Mouse (Mus musculus) limb, embryonic 10.5 days (tissue): ENCODE data around the gene Col4a3bp. TPM values are rescaled to one million over a fixed set of nuclear protein-coding genes. Genes with fewer than 3 reads are reported as not detected.

Source experiments
- DNase-seq: peaks from one replicate; pipeline ENCODE4 v3.0.0-alpha.2; 2017; ENCODE audit warnings: low spot score
- H3K27ac ChIP-seq: fragments of 300-500 bp; sonication (generic); 2 replicates; pipeline ENCODE4 v1.5.1; 2016; ENCODE audit warnings: mild to moderate bottlenecking
- H3K27me3 ChIP-seq: fragments of 300-500 bp; sonication (generic); 2 replicates; pipeline ENCODE4 v1.6.1; 2016; ENCODE audit warnings: low read depth, mild to moderate bottlenecking; ENCODE audit not compliant: poor library complexity, severe bottlenecking
- H3K36me3 ChIP-seq: fragments of 300-500 bp; sonication (generic); 2 replicates; pipeline ENCODE4 v1.6.1; 2016; ENCODE audit warnings: mild to moderate bottlenecking, moderate library complexity
- H3K4me1 ChIP-seq: fragments of 300-500 bp; sonication (generic); 2 replicates; pipeline ENCODE4 v1.6.1; 2016
- H3K4me3 ChIP-seq: fragments of 300-500 bp; sonication (generic); 2 replicates; pipeline ENCODE4 v1.5.1; 2016; ENCODE audit warnings: mild to moderate bottlenecking, moderate library complexity
- H3K9me3 ChIP-seq: fragments of 300-500 bp; sonication (generic); replicated peaks from 2 replicates; pipeline ENCODE4 v1.6.1; 2016; ENCODE audit warnings: mild to moderate bottlenecking
- WGBS: fragments of 180-500 bp; shearing (Covaris S2); methylation state at CpG from one replicate; pipeline ENCODE4 v1.1.7; 2016; 5-methylcytosine and 5-hydroxymethylcytosine counted together
- polyA plus RNA-seq: library from polyadenylated mRNA; unstranded; fragments of >200 nt; fragmentation: Nextera tagmentation; extraction: Ambion mirVana; gene quantifications from 2 replicates; pipeline ENCODE4 v1.2.1, GENCODE M21; 2016

Col4a3bp gene
- polyA plus RNA-seq, 1 experiment from 2014 or later, result 6.9 TPM

- Histone ChIP-seq H3K27me3 (no peaks in the 10 kb centered on the region), H3K4me3 (no peak overlapping the region), H3K27ac (no peak overlapping the region), H3K36me3 (peaks cover 3% of the 10 kb centered on the region), H3K9me3 (no peaks in the 10 kb centered on the region), H3K4me1 (peaks cover 16% of the 10 kb centered on the region)
- WGBS, result 79% methylated on average over 2 of the region's 2 CpGs
- DNase-seq, result no peak
Measured at GRCm38 (mm10) chr13:96544506-96544905, 2.1 kb downstream of the Col4a3bp start.

- Histone ChIP-seq H3K27me3 (no peaks in the 10 kb centered on the region), H3K36me3 (peaks cover 7% of the 10 kb centered on the region), H3K4me3 (no peak overlapping the region), H3K9me3 (no peaks in the 10 kb centered on the region), H3K4me1 (peaks cover 9% of the 10 kb centered on the region), H3K27ac (no peak overlapping the region)
- 88% methylated on average over 1 of the region's 1 CpGs for WGBS
- no peak for DNase-seq
Measured at GRCm38 (mm10) chr13:96547250-96547649, 4.8 kb downstream of the Col4a3bp start.

- WGBS, result 82% methylated on average over 4 of the region's 4 CpGs
- peaks cover 9% of the 10 kb centered on the region for H3K4me1 ChIP-seq
- H3K4me3 ChIP-seq, result no peak overlapping the region
- H3K9me3 ChIP-seq, result no peaks in the 10 kb centered on the region
- peaks cover 7% of the 10 kb centered on the region for H3K36me3 ChIP-seq
- no peak for DNase-seq
- H3K27ac ChIP-seq, result no peak overlapping the region
- no peaks in the 10 kb centered on the region for H3K27me3 ChIP-seq
Measured at GRCm38 (mm10) chr13:96547941-96548340, 5.5 kb downstream of the Col4a3bp start.

- Histone ChIP-seq H3K36me3 (no peaks in the 10 kb centered on the region), H3K27me3 (no peaks in the 10 kb centered on the region), H3K9me3 (no peaks in the 10 kb centered on the region), H3K4me1 (no peaks in the 10 kb centered on the region), H3K27ac (no peak overlapping the region), H3K4me3 (no peak overlapping the region)
- 92% methylated on average over 3 of the region's 3 CpGs for WGBS
- no peak for DNase-seq
Measured at GRCm38 (mm10) chr13:96555099-96555498, 12.7 kb downstream of the Col4a3bp start.

GRCm38 (mm10) chr13:96567977-96568376 lies 25.6 kb downstream of the Col4a3bp start:
- peaks cover 2% of the 10 kb centered on the region; the same call in 1 of the 2 replicates for H3K4me1 ChIP-seq
- DNase-seq, result no peak
- 93% methylated on average over 6 of the region's 6 CpGs for WGBS
- no peaks in the 10 kb centered on the region for H3K9me3 ChIP-seq
- no peaks in the 10 kb centered on the region for H3K27me3 ChIP-seq
- no peak overlapping the region for H3K27ac ChIP-seq
- no peak overlapping the region for H3K4me3 ChIP-seq
- peaks cover 10% of the 10 kb centered on the region for H3K36me3 ChIP-seq

GRCm38 (mm10) chr13:96570313-96571015 lies 28.0 kb downstream of the Col4a3bp start:
- Histone ChIP-seq H3K27ac (no peak overlapping the region), H3K36me3 (peaks cover 14% of the 10 kb centered on the region), H3K9me3 (no peaks in the 10 kb centered on the region), H3K4me3 (no peak overlapping the region), H3K27me3 (no peaks in the 10 kb centered on the region), H3K4me1 (peaks cover 2% of the 10 kb centered on the region; the same call in 1 of the 2 replicates)
- no peak for DNase-seq
- WGBS, result 70% methylated on average over 10 of the region's 10 CpGs

GRCm38 (mm10) chr13:96571016-96571361 lies 28.6 kb downstream of the Col4a3bp start:
- Histone ChIP-seq H3K4me3 (no peak overlapping the region), H3K9me3 (no peaks in the 10 kb centered on the region), H3K4me1 (peaks cover 2% of the 10 kb centered on the region; the same call in 1 of the 2 replicates), H3K36me3 (peaks cover 18% of the 10 kb centered on the region), H3K27me3 (no peaks in the 10 kb centered on the region), H3K27ac (no peak overlapping the region)
- WGBS, result 78% methylated on average over 6 of the region's 6 CpGs
- DNase-seq, result no peak

GRCm38 (mm10) chr13:96574170-96574569 lies 31.8 kb downstream of the Col4a3bp start:
- peaks cover 2% of the 10 kb centered on the region; the same call in 1 of the 2 replicates for H3K4me1 ChIP-seq
- peaks cover 18% of the 10 kb centered on the region for H3K36me3 ChIP-seq
- H3K27me3 ChIP-seq, result no peaks in the 10 kb centered on the region
- H3K27ac ChIP-seq, result no peak overlapping the region
- DNase-seq, result no peak
- no peak overlapping the region for H3K4me3 ChIP-seq
- WGBS, result 89% methylated on average over 2 of the region's 2 CpGs
- no peaks in the 10 kb centered on the region for H3K9me3 ChIP-seq

GRCm38 (mm10) chr13:96579104-96579503 lies 36.7 kb downstream of the Col4a3bp start:
- H3K27ac ChIP-seq, result no peak overlapping the region
- WGBS, result 91% methylated on average over 2 of the region's 2 CpGs
- H3K4me3 ChIP-seq, result no peak overlapping the region
- DNase-seq, result no peak
- peaks cover 5% of the 10 kb centered on the region; the same call in 1 of the 2 replicates for H3K36me3 ChIP-seq
- H3K27me3 ChIP-seq, result no peaks in the 10 kb centered on the region
- no peaks in the 10 kb centered on the region for H3K4me1 ChIP-seq
- no peaks in the 10 kb centered on the region for H3K9me3 ChIP-seq

GRCm38 (mm10) chr13:96579979-96580378 lies 37.6 kb downstream of the Col4a3bp start:
- Histone ChIP-seq H3K4me1 (no peaks in the 10 kb centered on the region), H3K27me3 (no peaks in the 10 kb centered on the region), H3K36me3 (peaks cover 5% of the 10 kb centered on the region; the same call in 1 of the 2 replicates), H3K4me3 (no peak overlapping the region), H3K9me3 (no peaks in the 10 kb centered on the region), H3K27ac (no peak overlapping the region)
- 78% methylated on average over 1 of the region's 1 CpGs for WGBS
- DNase-seq, result no peak

- Histone ChIP-seq H3K27ac (no peak overlapping the region), H3K9me3 (no peaks in the 10 kb centered on the region), H3K4me3 (no peak overlapping the region), H3K4me1 (no peaks in the 10 kb centered on the region), H3K27me3 (no peaks in the 10 kb centered on the region), H3K36me3 (no peaks in the 10 kb centered on the region)
- DNase-seq, result no peak
- WGBS, result 89% methylated on average over 2 of the region's 2 CpGs
Measured at GRCm38 (mm10) chr13:96584201-96584600, 41.8 kb downstream of the Col4a3bp start.

GRCm38 (mm10) chr13:96586540-96586939 lies 44.1 kb downstream of the Col4a3bp start:
- no peaks in the 10 kb centered on the region for H3K9me3 ChIP-seq
- H3K36me3 ChIP-seq, result no peaks in the 10 kb centered on the region
- H3K27me3 ChIP-seq, result no peaks in the 10 kb centered on the region
- no peak overlapping the region for H3K27ac ChIP-seq
- no peak for DNase-seq
- H3K4me1 ChIP-seq, result no peaks in the 10 kb centered on the region
- no peak overlapping the region for H3K4me3 ChIP-seq
- 97% methylated on average over 5 of the region's 5 CpGs for WGBS

GRCm38 (mm10) chr13:96588642-96589041 lies 46.2 kb downstream of the Col4a3bp start:
- H3K36me3 ChIP-seq, result no peaks in the 10 kb centered on the region
- WGBS, result 89% methylated on average over 1 of the region's 1 CpGs
- no peaks in the 10 kb centered on the region for H3K9me3 ChIP-seq
- no peak overlapping the region for H3K27ac ChIP-seq
- no peaks in the 10 kb centered on the region for H3K4me1 ChIP-seq
- H3K27me3 ChIP-seq, result no peaks in the 10 kb centered on the region
- no peak overlapping the region for H3K4me3 ChIP-seq
- no peak for DNase-seq

- Histone ChIP-seq H3K27me3 (no peaks in the 10 kb centered on the region), H3K4me3 (no peak overlapping the region), H3K4me1 (no peaks in the 10 kb centered on the region), H3K9me3 (no peaks in the 10 kb centered on the region), H3K27ac (no peak overlapping the region), H3K36me3 (no peaks in the 10 kb centered on the region)
- 21% methylated on average over 1 of the region's 1 CpGs for WGBS
- no peak for DNase-seq
Measured at GRCm38 (mm10) chr13:96593621-96594020, 51.2 kb downstream of the Col4a3bp start.
